Mouse (Mus musculus): Measurements from ENCODE around the gene Rnase11.

DNA sequence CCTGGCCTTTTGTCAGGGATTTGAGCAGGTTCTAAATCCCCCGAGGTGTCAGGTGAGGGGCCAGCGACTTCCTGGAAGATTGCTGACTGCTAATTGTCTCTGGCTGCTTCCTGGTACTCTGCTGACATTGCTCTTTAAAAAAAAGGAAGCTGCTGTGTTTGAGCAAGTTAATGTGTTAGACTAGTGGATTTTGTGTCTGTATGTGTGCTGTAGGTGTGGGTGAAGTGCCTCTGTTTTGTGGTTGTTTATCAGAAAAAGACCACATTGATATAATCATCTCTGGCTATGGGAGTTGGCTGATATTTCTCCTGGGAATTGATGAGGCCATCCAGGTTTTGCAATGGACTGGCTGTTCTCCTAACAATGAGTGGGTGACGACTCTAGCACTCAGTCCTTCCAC, 43.5 kb upstream of the Rnase11 start:
- TF ChIP-seq POLR2A (IDR thresholded peaks at IDR 0.05; ENCODE audit: borderline replicate concordance, extremely low read depth, low read depth, low read length) (no peak), CTCF (IDR thresholded peaks at IDR 0.05; ENCODE audit: insufficient read depth, low read length) (no peak)
